Mouse (Mus musculus): ENCODE measurements around the gene Atxn1. TPM values are rescaled to one million over a fixed set of nuclear protein-coding genes. Genes with fewer than 3 reads are reported as not detected.
A peak's percentile ranks its signal among the peaks of the same experiment; 100 is the strongest.

Gene Atxn1
- polyA plus RNA-seq, 1 experiment from 2014 or later = 4.6 TPM

DNA sequence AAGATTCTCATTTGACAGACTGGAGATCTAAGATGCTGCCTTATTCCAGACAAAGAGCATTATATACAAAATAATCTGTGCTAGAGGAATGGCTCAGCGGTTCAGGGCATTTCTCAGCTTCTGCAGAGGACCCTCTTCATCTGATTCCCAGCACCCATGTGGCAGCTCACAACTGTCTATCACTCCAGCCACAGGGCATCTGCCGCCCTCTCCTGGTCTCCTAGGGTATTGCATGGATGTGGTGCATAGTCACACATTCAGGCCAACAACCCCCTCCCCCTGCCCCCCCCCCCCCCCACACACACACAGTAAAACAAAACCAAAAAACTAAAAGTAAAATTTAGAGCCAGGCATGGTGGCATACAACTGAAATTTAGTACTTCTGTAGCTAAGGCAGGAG, 130.5 kb downstream of the Atxn1 start:
- no peak overlapping the region for H3K4me2 ChIP-seq (replicated peaks)
- H3K27ac ChIP-seq = no peak overlapping the region
- no peak overlapping the region for H3K9ac ChIP-seq
- no peak overlapping the region for H3K4me3 ChIP-seq
- no peaks in the 10 kb centered on the region for H3K27me3 ChIP-seq
- WGBS = 85% methylated on average over 2 of the region's 2 CpGs
- no peaks in the 10 kb centered on the region for H3K4me1 ChIP-seq
- no peaks in the 10 kb centered on the region for H3K36me3 ChIP-seq
- no peaks in the 10 kb centered on the region for H3K9me3 ChIP-seq
- ATAC-seq (ENCODE audit: insufficient number of reproducible peaks, insufficient read depth, low FRiP score, low TSS enrichment) = no peak

DNA sequence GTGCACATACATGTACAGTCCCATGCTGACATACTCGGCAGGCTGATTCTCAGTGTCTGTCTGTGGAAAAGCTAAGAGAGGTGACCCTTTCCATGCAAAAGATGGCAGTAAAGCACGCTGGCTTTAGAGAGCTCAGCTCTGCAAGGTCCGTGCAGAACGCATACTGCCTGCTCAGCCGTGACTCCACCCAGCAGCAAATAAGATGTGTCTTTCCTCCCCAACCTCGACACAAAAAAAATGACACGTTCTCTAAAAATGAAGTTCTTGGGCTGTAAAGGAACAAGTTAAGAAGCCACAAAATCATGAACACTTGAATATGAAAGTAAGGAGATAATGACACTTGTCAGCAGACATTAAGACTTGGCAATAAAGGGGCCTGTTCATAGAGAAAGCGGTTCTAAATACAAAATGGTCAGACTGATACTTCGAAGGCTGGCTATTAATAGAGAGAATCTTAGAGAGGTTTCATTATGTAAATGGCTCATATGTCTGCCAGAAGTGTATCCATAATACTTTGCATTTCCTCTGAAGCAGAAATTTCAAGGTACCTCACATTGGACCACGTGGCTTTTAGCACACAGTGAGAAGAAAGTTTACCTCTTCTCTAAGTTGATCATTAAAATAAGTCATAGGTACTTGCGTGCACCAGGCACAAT, 132.0 kb downstream of the Atxn1 start:
- WGBS = 82% methylated on average over 11 of the region's 11 CpGs

DNA sequence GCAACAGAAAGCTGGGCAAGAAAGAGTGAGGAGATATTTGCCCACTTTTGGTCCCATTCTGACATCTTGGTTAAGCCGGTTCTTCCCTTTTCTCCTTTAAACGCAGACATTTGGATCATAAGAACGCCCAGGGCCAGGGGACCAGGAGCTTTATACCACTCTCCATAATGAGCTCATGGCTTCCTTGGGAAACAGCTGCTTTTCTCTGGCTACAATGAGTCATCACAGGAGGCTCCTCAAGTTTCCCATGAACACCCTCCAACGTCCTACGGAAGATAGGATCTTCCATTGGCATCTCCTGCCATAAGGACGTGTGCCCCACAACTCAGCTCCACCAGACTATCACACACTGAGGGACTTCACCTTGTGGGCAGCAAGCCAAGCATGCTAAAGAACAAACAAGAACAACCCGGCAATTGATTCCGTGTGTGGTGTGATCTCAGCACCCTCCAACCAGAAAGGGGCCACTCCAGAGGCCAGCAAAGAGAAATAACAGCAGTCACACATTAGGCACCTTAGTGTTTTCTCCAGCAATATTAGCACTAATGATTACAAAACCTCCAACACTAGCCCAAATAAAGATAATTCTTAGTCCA, 135.4 kb downstream of the Atxn1 start:
- no peaks in the 10 kb centered on the region for H3K9me3 ChIP-seq
- no peak overlapping the region for H3K9ac ChIP-seq
- ATAC-seq (ENCODE audit: insufficient number of reproducible peaks, insufficient read depth, low FRiP score, low TSS enrichment) = no peak
- no peak overlapping the region for H3K4me2 ChIP-seq (replicated peaks)
- 85% methylated on average over 8 of the region's 8 CpGs for WGBS
- no peaks in the 10 kb centered on the region for H3K36me3 ChIP-seq
- H3K4me3 ChIP-seq = no peak overlapping the region
- no peak overlapping the region for H3K27ac ChIP-seq
- H3K27me3 ChIP-seq = no peaks in the 10 kb centered on the region
- no peaks in the 10 kb centered on the region for H3K4me1 ChIP-seq

More for the DNA sequence above, 132.0 kb downstream of the Atxn1 start:
- H3K27me3 ChIP-seq = no peaks in the 10 kb centered on the region
- H3K4me3 ChIP-seq = no peak overlapping the region
- no peak overlapping the region for H3K9ac ChIP-seq
- no peak for ATAC-seq (ENCODE audit: insufficient number of reproducible peaks, insufficient read depth, low FRiP score, low TSS enrichment)
- H3K36me3 ChIP-seq = no peaks in the 10 kb centered on the region
- no peak overlapping the region for H3K27ac ChIP-seq
- no peak overlapping the region for H3K4me2 ChIP-seq (replicated peaks)
- no peaks in the 10 kb centered on the region for H3K4me1 ChIP-seq
- no peaks in the 10 kb centered on the region for H3K9me3 ChIP-seq

DNA sequence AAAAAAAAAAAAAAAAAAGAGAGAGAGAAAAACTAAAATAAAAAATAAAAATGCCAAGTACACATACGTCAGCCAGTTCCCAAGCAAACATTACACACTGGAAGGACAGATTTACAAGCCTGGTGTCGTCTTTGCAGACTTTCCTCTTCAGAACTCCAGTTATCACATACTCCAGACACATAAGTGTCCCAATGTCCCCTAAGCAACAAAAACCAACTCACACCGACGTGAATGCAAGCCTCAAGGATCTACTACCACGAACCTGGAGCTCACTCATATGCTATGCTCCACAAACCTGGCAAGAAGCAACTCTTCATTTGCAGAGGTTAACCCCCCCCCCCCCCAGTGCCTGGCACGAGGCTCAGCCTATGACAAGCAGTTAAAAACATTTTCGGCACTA, 136.8 kb downstream of the Atxn1 start:
- Histone ChIP-seq H3K4me2 (replicated peaks) (no peak overlapping the region), H3K9ac (no peak overlapping the region), H3K9me3 (no peaks in the 10 kb centered on the region), H3K27ac (no peak overlapping the region), H3K4me1 (no peaks in the 10 kb centered on the region), H3K4me3 (no peak overlapping the region), H3K36me3 (no peaks in the 10 kb centered on the region), H3K27me3 (no peaks in the 10 kb centered on the region)
- no peak for ATAC-seq (ENCODE audit: insufficient number of reproducible peaks, insufficient read depth, low FRiP score, low TSS enrichment)
- WGBS = 81% methylated on average over 7 of the region's 7 CpGs

DNA sequence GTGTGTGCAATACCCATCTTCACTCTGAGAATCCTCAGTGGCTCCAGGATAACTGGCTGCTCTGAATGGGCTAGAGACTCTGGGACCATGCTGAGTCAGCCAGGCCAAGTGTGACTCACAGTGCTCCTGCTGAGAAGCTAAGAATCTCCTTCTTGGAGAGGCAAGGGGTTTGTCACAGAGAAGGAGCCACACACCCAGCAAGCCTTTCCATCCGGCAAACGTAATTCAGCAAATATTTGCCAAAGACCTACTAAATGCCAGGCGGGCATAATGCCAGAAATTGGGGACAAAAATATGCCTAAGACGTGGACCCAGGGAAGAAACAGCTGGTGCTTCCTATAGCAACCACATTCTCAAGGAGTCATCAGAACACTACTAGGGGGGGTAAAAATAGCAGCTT, 137.2 kb downstream of the Atxn1 start:
- no peak overlapping the region for H3K9ac ChIP-seq
- 75% methylated on average over 4 of the region's 4 CpGs for WGBS
- no peaks in the 10 kb centered on the region for H3K4me1 ChIP-seq
- no peaks in the 10 kb centered on the region for H3K9me3 ChIP-seq
- no peak for ATAC-seq (ENCODE audit: insufficient number of reproducible peaks, insufficient read depth, low FRiP score, low TSS enrichment)
- H3K4me3 ChIP-seq = no peak overlapping the region
- H3K27ac ChIP-seq = no peak overlapping the region
- H3K36me3 ChIP-seq = no peaks in the 10 kb centered on the region
- no peaks in the 10 kb centered on the region for H3K27me3 ChIP-seq
- H3K4me2 ChIP-seq (replicated peaks) = no peak overlapping the region

DNA sequence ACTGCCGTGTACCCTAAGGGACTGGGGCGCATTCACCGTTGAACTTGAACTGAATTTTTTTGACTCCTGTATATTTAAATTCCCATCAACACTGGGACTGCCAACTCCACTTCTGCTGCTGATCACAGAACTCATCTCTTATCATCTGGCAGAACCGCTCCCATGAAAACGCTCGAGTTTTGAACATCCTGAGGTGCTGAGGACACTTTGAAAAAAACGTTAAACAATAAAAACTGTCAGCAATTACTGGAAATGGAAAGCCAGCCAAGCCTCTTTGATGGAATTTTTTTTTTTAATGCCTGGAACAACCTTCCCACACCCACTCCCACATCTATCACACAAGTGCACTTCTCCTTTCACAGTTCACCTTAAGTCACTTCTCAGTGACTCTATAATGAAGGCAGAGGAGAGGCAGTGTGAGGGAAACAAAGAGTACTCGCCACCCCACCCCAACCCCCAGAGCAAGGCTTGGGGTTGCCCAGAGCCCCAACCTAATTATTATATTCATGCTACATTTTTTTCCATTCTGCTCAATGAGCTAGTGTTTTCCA, 137.7 kb downstream of the Atxn1 start:
- no peaks in the 10 kb centered on the region for H3K36me3 ChIP-seq
- H3K27me3 ChIP-seq = no peaks in the 10 kb centered on the region
- ATAC-seq (ENCODE audit: insufficient number of reproducible peaks, insufficient read depth, low FRiP score, low TSS enrichment) = no peak
- no peak overlapping the region for H3K27ac ChIP-seq
- H3K4me3 ChIP-seq = no peak overlapping the region
- 83% methylated on average over 8 of the region's 8 CpGs for WGBS
- no peak overlapping the region for H3K9ac ChIP-seq
- no peaks in the 10 kb centered on the region for H3K4me1 ChIP-seq
- no peaks in the 10 kb centered on the region for H3K9me3 ChIP-seq
- H3K4me2 ChIP-seq (replicated peaks) = no peak overlapping the region

DNA sequence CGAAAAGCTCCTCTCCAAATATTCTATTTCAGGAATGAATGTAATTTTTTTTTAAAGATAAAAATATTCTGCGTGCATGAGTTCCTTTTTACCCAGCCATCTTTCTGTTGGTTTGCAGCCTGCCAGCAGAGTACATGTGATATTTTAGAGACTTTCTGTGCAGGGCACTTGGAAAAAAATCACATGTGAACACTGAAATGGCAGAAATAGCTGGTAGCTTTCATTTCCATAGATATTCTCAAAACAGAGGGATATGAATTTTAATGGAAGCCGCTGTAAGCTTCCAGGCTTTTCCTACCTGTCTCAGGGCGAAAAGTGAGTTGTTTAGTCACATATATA, 142.3 kb downstream of the Atxn1 start:
- H3K4me2 ChIP-seq (replicated peaks) = no peak overlapping the region
- H3K9me3 ChIP-seq = no peaks in the 10 kb centered on the region
- no peaks in the 10 kb centered on the region for H3K27me3 ChIP-seq
- H3K27ac ChIP-seq = no peak overlapping the region
- no peak for ATAC-seq (ENCODE audit: insufficient number of reproducible peaks, insufficient read depth, low FRiP score, low TSS enrichment)
- H3K4me1 ChIP-seq = peaks cover 8% of the 10 kb centered on the region
- H3K9ac ChIP-seq = no peak overlapping the region
- 93% methylated on average over 4 of the region's 4 CpGs for WGBS
- H3K4me3 ChIP-seq = no peak overlapping the region
- no peaks in the 10 kb centered on the region for H3K36me3 ChIP-seq

DNA sequence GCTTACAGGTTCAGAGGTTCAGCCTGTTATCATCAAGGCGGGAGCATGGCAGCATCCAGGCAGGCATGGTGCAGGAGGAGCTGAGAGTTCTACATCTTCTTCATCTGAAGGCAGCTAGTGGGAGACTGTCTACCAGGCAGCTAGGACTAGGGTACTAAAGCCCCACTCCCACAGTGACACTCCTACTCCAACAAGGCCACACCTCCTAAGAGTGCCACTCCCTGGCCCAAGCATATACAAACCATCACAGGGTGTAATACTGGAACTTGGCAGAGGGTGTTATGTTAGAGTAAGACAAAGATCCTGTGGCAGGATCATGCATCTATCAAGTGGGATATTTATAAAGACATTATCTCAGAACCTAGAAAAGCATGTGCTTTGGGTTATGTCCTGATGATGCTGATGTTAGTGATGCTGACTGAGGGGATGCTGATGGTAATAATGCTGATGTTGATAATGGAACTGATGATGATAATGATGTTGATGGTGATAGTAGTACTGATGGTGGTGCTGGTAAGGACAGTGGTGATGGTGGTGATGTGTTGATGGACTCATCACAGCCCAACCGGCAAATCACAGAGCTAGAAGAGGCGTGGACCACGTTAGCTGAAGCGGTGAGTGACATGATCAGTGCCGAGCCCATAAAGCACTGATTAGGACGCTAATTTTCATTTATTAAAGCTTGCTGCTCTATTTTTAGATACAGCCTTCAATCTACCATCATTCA, 142.9 kb downstream of the Atxn1 start:
- peaks cover 8% of the 10 kb centered on the region for H3K4me1 ChIP-seq
- no peaks in the 10 kb centered on the region for H3K27me3 ChIP-seq
- no peak overlapping the region for H3K9ac ChIP-seq
- no peak for ATAC-seq (ENCODE audit: insufficient number of reproducible peaks, insufficient read depth, low FRiP score, low TSS enrichment)
- no peak overlapping the region for H3K4me2 ChIP-seq (replicated peaks)
- no peaks in the 10 kb centered on the region for H3K9me3 ChIP-seq
- H3K27ac ChIP-seq = no peak overlapping the region
- no peak overlapping the region for H3K4me3 ChIP-seq
- WGBS = 95% methylated on average over 7 of the region's 7 CpGs
- H3K36me3 ChIP-seq = no peaks in the 10 kb centered on the region

DNA sequence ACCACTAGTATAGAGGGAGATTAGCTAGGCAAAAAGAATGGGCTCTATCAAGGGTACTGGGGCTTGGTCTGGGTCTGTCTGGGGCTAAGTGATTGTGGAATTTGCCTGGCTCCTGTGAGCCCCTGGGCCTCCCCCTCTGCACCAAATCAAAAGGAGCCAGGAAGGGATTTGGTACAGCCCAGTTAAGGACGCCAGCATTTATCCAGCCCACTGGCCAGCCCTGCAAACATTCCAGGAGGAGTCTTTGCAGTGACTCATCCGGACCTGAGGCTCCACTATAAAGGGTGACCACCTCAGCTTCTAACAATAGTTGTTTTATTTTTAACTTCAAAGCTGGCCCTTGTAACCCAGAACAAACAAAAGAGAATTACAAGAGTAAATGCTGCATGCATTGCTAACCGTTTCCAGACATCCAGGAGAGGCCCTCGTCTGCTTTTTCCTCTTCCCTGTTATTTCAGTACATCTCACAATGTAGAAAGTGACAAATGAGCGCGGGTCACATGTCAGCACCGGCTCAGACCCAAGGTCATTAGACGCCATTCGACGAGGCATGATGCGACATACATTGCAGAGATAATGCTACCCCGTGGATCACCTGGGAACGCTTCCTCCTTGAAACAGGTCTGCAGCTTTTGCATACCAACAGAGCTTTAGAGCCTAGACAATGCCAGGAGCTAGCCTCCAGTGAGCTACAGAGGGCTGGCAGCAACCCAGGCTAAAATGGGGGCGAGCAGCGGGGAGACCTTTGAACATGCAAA, 144.2 kb downstream of the Atxn1 start:
- no peak for ATAC-seq (ENCODE audit: insufficient number of reproducible peaks, insufficient read depth, low FRiP score, low TSS enrichment)
- H3K4me1 ChIP-seq = peaks cover 8% of the 10 kb centered on the region
- no peaks in the 10 kb centered on the region for H3K36me3 ChIP-seq
- no peak overlapping the region for H3K9ac ChIP-seq
- no peaks in the 10 kb centered on the region for H3K27me3 ChIP-seq
- H3K9me3 ChIP-seq = no peaks in the 10 kb centered on the region
- no peak overlapping the region for H3K4me3 ChIP-seq
- 0 out of 2 replicates have a peak overlapping the region, but pooled peaks have one; percentile 17 for H3K27ac ChIP-seq
- WGBS = 30% methylated on average over 15 of the region's 15 CpGs
- H3K4me2 ChIP-seq (replicated peaks) = no peak overlapping the region

DNA sequence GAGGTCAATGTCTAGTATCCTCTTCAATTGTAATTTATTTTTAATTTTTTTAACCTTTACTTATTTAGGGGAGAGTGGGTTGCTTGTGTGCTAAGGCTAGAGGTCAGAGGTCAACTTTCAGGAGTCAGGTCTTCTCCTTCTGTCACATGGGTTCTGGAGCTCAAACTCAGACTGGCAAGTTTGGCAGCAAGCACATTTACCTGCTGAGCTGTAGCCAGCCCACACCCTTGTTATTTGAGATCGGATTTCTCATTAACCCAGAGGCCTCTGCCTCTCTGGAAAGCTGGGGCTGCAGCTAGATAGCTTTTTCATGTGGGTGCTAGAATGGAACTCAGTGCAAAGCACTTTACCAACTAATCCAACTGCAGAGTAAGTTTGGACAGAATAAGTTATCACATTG, 148.1 kb downstream of the Atxn1 start:
- H3K36me3 ChIP-seq = no peaks in the 10 kb centered on the region
- no peak overlapping the region for H3K9ac ChIP-seq
- H3K4me2 ChIP-seq (replicated peaks) = no peak overlapping the region
- ATAC-seq (ENCODE audit: insufficient number of reproducible peaks, insufficient read depth, low FRiP score, low TSS enrichment) = no peak
- H3K4me1 ChIP-seq = peaks cover 8% of the 10 kb centered on the region
- no peak overlapping the region for H3K27ac ChIP-seq
- 38% methylated on average over 1 of the region's 1 CpGs for WGBS
- no peaks in the 10 kb centered on the region for H3K9me3 ChIP-seq
- no peaks in the 10 kb centered on the region for H3K27me3 ChIP-seq
- H3K4me3 ChIP-seq = no peak overlapping the region

DNA sequence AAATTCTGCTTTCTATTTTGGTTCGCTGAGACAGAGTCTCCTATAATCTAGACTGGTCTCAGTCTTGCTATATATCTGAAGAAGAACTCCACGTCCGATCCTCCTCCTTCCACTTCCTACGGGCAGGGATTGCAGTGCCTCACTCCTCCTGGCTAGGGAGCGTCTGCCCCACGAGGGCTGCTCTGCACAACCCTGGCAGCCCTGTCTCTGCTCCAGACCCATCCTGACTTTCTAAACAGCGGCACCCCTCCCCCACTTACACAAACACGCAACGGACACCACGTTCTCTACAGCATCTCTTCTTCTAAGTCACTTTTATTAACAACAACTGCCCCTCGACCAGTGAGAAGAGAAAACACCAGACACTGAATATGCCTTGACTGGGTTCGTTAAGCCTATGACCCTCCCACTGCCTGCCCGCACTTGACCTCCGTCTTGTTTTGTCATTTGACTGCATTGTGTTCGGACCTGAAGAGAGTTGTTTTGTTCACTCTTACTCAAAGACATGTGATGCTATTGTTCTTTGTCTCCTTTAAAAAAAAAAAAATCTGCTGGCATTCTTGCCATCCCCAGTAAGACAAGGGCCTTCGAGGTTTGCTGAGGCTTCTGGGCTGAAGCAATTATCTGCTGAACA, 154.9 kb downstream of the Atxn1 start:
- Histone ChIP-seq H3K27ac (no peak overlapping the region), H3K9me3 (no peaks in the 10 kb centered on the region), H3K36me3 (no peaks in the 10 kb centered on the region), H3K4me2 (replicated peaks) (no peak overlapping the region), H3K4me3 (no peak overlapping the region), H3K4me1 (peaks cover 34% of the 10 kb centered on the region), H3K9ac (no peak overlapping the region), H3K27me3 (no peaks in the 10 kb centered on the region)
- ATAC-seq (ENCODE audit: insufficient number of reproducible peaks, insufficient read depth, low FRiP score, low TSS enrichment) = no peak
- 42% methylated on average over 16 of the region's 16 CpGs for WGBS

Measured in embryonic facial prominence, embryonic 12.5 days (tissue).